Mouse (Mus musculus) splenic B cell, adult 2 months (primary cell): ENCODE data around the gene H3f3a.
A peak's percentile ranks its signal among the peaks of the same experiment; 100 is the strongest.

Source experiments
- DNase-seq: peaks from one replicate; pipeline ENCODE4 v3.0.0-alpha.2; 2011; ENCODE audit warnings: low read depth, low spot score
- H3K27me3 ChIP-seq: 2 replicates; pipeline ENCODE4 v1.6.1; 2012; ENCODE audit warnings: mild to moderate bottlenecking, low read length, moderate library complexity, mixed read lengths; ENCODE audit not compliant: control insufficient read depth, poor library complexity, insufficient read depth, severe bottlenecking
- H3K36me3 ChIP-seq: 2 replicates; pipeline ENCODE4 v1.6.1; 2012; ENCODE audit warnings: mild to moderate bottlenecking, low read length, moderate library complexity, mixed read lengths; ENCODE audit not compliant: control insufficient read depth, poor library complexity, insufficient read depth, severe bottlenecking

The H3f3a gene

DNA sequence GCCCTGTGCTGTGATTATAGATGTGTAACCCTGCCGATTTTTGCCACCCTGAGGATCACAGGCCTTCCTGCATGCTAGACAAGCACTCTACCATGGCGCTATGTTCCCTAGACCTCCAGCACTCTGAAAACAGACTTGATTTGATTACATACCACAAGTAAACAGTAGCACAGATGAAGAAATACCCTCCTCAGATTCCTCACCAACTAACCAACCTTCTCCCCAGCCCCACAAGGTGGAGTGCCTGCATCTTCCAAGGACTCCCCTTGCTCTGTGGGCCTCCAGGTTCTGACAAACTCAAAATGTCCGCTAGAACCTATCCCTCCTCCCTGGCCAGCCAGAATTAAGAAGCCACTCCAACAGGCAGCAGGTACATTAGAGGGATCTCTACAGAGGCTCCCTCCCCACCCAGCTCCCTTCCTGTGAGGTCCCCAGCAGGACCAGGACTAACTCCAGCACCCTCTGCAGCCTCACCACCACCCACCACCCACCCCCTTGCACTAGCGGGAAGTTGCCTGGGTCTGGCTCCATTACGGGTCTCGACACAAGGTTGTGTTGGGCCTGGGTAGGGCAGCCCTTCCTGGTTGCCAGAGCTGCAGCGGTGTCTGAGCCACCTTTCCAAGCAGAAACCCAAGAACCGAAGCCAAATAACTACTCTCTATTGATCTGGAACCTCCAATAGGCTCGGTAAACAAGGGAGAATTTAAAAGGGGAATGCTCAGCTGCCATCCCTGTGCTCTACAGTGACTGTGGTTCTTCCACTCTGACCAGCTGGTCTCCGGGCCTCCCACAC is 46.0 kb downstream of the H3f3a start:
- H3K27me3 ChIP-seq = no peaks in the 10 kb centered on the region
- peak; percentile 44 for DNase-seq
- no peaks in the 10 kb centered on the region for H3K36me3 ChIP-seq

DNA sequence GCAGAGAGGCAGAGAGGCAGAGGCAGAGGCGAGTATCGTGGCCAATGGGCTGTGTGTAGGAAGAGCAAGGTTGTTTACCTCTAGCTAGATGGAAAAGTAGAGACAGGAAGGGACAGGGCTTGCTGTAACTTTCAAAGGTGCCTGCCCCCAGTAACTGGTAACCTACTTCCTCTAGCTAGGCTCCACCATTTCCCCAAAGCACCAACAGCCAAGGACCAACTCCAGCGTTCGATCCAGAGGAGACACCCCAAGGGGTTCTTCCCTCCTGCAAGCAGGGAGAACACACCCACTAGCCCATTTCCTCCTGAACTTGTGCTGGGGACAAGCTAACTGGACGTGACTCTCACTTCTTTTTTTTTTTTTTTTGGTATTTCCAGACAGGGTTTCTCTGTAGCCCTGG is 47.2 kb downstream of the H3f3a start:
- peak; percentile 54 for DNase-seq
- H3K27me3 ChIP-seq = no peaks in the 10 kb centered on the region
- H3K36me3 ChIP-seq = no peaks in the 10 kb centered on the region

DNA sequence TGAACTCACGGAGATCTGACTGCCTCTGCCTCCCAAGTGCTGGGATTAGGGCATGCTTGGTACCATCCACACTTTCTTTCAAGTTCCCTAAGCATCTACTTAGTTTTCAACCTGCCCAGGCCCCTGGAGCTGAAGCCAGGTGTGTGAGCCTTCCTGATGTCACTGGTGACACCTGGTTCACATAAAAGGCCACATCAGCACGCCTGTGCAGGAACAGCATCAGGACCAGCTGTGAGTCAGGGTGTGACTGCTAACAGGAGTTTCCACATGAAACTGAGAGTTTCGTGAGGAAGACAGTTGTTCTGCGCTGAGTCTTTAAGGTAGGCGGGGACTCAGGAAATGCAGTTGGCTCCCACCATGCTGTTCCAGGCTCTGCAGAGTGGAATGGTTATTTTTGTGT is 48.4 kb downstream of the H3f3a start:
- no peaks in the 10 kb centered on the region for H3K27me3 ChIP-seq
- DNase-seq = peak; percentile 39
- H3K36me3 ChIP-seq = no peaks in the 10 kb centered on the region

DNA sequence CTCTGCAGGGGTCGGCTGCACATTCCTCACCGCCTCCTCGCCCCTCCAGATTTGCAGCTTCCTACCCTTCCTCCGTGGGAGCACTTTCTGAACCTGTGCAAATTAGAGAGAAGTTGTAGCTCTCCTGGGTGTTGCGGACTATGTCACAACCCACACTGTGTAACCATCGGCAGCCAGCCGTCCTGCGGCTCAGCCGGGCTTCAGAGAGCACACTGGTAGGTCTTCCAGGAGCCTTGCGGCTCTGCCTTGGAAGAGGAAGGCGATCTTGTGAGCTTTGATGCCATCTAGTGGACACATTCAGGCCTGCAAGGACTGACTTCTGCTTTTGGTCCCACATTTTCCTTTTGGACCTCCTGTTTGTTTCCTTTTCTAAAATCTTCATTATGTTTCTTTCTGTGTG is 49.9 kb downstream of the H3f3a start:
- no peaks in the 10 kb centered on the region for H3K36me3 ChIP-seq
- peak; percentile 90 for DNase-seq
- no peaks in the 10 kb centered on the region for H3K27me3 ChIP-seq

DNA sequence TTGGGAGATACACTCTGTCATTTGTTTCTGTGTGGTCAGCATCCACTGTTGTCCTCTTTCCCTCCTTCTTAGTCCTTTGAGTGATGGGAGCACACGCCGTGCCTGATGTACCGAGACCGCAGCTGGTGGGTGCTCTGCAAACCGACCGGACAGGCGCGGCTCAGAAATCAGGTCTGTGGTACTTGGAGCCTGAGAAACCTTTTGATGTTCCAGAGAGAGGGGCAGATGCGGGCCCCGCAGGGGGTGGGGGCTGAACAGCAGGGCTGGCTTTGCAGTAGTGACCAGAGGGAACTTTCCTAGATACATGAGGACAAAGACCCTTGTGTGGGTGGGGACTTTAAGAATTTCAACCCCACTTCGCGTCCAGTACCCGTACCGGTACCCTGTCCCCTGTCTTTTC is 50.4 kb downstream of the H3f3a start:
- DNase-seq = no peak

DNA sequence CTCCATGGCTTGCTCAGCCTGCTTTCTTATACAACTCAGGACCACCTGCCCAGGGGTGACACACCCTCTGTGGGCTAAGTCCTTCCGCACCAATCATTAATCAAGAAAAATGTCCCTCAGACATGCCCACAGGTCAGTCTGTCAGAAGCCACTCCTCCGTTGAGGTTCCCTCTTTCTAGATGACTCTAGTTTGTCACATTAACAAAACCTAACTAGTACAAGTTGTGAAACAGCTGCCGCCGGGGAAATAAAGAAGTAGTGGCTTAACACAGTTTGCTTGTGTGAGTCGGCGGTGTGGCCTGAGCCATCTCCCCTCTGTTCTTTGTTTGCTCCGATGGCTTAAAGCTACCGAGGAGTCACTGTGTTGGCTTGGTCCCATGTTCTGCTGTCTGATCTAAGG is 51.1 kb downstream of the H3f3a start:
- Histone ChIP-seq H3K36me3 (no peaks in the 10 kb centered on the region), H3K27me3 (no peaks in the 10 kb centered on the region)
- no peak for DNase-seq

More for the DNA sequence above, 50.4 kb downstream of the H3f3a start:
- Histone ChIP-seq H3K27me3 (no peaks in the 10 kb centered on the region), H3K36me3 (no peaks in the 10 kb centered on the region)

DNA sequence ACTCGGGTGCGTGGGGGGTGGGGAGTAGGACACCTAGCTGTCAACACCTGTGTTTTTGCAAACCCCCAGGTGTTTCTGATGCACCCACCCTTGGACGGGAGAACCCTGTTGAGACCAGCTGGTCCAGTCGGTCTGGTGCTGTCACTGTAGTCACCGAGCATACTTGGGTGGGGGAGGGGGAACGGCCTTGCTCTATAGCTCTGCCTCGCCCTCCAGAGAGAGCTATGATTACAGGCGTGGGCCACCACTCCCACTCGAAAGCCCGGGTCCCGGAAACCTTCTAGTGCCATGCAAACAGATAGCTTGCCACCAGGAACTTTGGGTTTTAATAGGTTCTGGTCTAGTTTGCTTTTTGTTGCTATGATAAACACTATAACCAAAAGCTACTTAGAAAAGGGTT is 51.6 kb downstream of the H3f3a start:
- no peaks in the 10 kb centered on the region for H3K36me3 ChIP-seq
- no peak for DNase-seq
- H3K27me3 ChIP-seq = no peaks in the 10 kb centered on the region

DNA sequence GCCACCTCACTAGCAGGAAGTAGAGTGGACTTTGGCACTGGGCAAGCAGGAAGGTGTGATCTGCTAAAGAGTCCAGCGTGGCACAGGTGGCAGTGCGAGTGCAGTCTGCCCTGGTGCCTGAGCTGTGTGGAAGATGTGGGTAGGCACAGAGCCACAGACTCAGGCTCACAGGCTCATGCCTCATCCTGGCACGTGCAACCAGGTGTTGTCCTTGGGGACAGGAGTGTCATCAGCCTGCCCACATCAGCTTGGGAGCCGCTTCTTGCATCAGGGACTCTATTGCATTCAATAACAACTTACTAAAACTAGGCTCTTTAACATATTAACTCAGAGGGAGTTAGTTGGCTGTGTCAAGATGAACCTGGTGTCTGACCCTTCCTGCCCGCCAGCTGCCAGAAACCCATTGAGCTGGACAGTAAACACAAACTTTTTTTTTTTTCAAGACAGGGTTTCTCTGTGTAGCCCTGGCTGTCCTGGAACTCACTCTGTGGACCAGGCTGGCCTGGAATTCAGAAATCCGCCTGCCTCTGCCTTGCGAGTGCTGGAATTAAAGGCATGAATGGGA is 55.7 kb downstream of the H3f3a start:
- DNase-seq = no peak

DNA sequence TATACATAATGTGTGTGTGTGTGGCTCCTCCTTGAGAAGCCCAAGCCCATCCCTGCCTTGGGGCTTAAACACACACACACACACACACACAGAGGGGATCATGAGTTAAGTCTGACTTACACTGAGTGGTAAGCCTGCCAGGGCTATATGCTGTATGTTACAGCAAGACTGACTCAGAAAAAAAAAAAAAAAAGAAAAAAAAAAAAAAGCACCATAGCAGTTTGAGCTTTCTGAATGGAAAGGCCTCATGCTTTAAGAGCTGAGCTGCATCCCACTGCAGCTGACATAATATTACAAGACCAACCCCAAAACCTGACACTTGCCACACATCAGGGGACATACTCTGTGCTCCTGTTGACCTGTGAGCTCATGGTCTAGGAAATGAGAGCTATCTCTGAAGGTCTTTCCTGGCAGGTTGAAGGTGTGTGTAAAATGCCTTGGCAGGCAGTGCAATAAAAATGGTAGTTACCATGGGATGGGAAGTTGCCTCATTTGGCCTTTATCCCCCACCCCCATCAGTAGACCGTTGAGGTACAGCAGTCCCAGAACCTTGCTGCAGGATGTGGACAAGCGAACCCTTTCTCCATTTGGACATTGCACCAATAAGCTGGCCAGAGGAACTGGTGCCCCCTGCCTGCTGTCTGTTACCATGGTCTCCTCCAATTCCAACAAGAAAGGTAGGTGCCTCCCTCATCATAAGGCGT is 56.3 kb downstream of the H3f3a start:
- no peaks in the 10 kb centered on the region for H3K27me3 ChIP-seq
- DNase-seq = no peak
- H3K36me3 ChIP-seq = peaks cover 6% of the 10 kb centered on the region

More for the DNA sequence above, 55.7 kb downstream of the H3f3a start:
- no peaks in the 10 kb centered on the region for H3K27me3 ChIP-seq
- 0 out of 2 replicates have a peak, but pooled peaks cover 2% of the 10 kb centered on the region for H3K36me3 ChIP-seq

DNA sequence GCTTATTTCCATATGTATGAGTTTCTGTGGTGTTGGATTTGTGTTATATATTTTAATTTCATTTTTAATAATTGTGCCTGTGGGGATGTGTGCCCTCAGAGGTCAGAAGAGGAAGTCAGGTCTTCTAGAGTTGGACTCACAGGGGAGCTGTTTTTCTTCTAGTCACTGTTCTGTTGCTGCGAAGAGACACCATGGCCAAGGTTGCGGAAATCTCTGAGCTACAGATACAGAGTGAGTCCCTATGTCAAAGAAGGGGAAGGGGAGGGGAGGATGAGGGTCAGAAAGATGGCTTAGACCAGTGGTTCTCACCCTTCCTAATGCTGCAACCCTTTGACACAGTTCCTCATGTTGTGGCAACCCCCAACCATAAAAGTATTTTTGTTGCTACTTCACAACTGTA is 57.0 kb downstream of the H3f3a start:
- Histone ChIP-seq H3K36me3 (peaks cover 11% of the 10 kb centered on the region), H3K27me3 (no peaks in the 10 kb centered on the region)
- no peak for DNase-seq

DNA sequence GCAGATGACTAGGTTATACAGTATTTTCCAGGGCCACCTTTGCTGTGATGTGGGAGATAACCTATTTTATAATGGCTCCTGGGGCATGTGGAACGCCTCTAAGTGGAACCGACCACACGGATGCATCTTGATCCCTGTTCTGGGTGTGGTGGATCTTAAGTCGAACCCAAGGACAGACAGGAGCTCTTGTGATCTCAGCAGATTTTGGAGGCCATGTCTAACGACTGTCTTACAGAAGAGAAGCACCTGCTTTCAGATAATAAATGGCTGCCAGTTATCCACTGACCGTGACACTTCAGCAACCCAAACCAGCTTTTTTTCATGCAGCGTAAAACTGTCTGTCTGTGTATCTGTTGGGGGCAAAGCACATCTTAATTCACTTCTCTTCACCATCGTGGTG is 59.4 kb downstream of the H3f3a start:
- Histone ChIP-seq H3K27me3 (no peaks in the 10 kb centered on the region), H3K36me3 (peaks cover 11% of the 10 kb centered on the region)
- no peak for DNase-seq

DNA sequence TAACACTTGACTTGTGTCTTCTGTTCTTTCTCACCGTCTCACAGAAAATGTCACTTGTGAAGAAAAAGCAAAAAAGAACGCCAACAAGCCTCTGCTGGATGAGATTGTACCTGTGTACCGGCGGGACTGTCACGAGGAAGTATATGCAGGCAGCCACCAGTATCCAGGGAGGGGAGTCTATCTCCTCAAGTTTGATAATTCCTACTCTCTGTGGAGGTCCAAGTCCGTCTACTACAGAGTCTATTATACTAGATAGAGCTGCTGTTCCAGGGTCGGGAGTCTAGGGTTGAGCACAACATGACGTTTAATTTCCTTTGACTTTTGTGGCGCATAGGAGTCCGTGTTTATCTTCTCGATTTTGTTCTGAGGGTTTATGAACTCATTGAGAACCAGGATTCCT is 61.6 kb downstream of the H3f3a start:
- H3K27me3 ChIP-seq = no peaks in the 10 kb centered on the region
- H3K36me3 ChIP-seq = peaks cover 13% of the 10 kb centered on the region
- DNase-seq = no peak
